Mouse (Mus musculus): ENCODE measurements around the gene Serpina1b. TPM values are rescaled to one million over a fixed set of nuclear protein-coding genes. Genes with fewer than 3 reads are reported as not detected.
"Not testable (repeated sequence)": the region's sequence is repeated elsewhere in the genome, so short reads cannot be mapped to it uniquely, and the experiment has no call there.

Gene Serpina1b
- polyA plus RNA-seq, 1 experiment from 2014 or later = 8.0 TPM

DNA sequence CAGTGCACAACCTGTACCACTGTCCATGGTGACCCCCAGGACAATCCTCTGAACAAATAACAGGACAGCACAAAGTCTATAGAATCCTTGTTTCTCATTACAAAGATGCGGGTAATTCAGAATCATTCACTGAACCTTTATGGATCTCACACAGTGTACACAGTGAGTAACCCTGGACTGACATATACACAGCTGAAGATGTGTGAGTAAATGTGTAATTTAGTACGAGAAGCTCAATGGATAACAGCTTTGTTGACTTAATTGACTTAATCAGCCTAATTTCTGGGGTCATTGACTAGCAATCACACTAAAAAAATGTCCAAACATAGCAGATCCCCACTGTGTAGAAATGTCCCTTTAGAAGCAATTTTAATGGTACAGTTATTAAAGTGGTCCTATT is 149.0 kb downstream of the Serpina1b start:
- H3K9me3 ChIP-seq (ENCODE audit: low read length) = no peaks in the 10 kb centered on the region
- no peak overlapping the region for H3K4me2 ChIP-seq (replicated peaks; ENCODE audit: low read depth, low read length)
- no peaks in the 10 kb centered on the region for H3K36me3 ChIP-seq (ENCODE audit: insufficient read depth, low read length)
- H3K4me3 ChIP-seq (ENCODE audit: low read length) = no peak overlapping the region
- no peak overlapping the region for H3K27ac ChIP-seq (ENCODE audit: low read length)
- WGBS = 76% methylated on average over 2 of the region's 2 CpGs
- ATAC-seq (ENCODE audit: low FRiP score, low TSS enrichment) = no peak
- no peaks in the 10 kb centered on the region for H3K4me1 ChIP-seq (ENCODE audit: insufficient read depth, low read length)
- no peaks in the 10 kb centered on the region for H3K27me3 ChIP-seq (ENCODE audit: insufficient read depth, low read length)
- no peak overlapping the region for H3K9ac ChIP-seq (replicated peaks; ENCODE audit: low read length)

- WGBS = 95% methylated on average over 1 of the region's 1 CpGs
- not testable (repeated sequence) for ATAC-seq (ENCODE audit: low FRiP score, low TSS enrichment); H3K27ac ChIP-seq (ENCODE audit: low read length); H3K36me3 ChIP-seq (ENCODE audit: insufficient read depth, low read length); H3K4me2 ChIP-seq (replicated peaks; ENCODE audit: low read depth, low read length); H3K9me3 ChIP-seq (ENCODE audit: low read length); H3K4me3 ChIP-seq (ENCODE audit: low read length); H3K4me1 ChIP-seq (ENCODE audit: insufficient read depth, low read length); H3K27me3 ChIP-seq (ENCODE audit: insufficient read depth, low read length); H3K9ac ChIP-seq (replicated peaks; ENCODE audit: low read length)
Observed at GRCm38 (mm10) chr12:103679853-103680252, 150.3 kb downstream of the Serpina1b start.

Other genes starting within 250 kb of the Serpina1b start
- 2.4 and 2.7 TPM in 2 replicates for gene Serpina10, start 198.9 kb downstream of the Serpina1b start, polyA plus RNA-seq (2015; fragmentation: Nextera tagmentation; extraction: Ambion mirVana)
- gene Serpina6, start 173.2 kb downstream of the Serpina1b start, polyA plus RNA-seq (2015; fragmentation: Nextera tagmentation; extraction: Ambion mirVana) = 7.8 and 12.7 TPM in 2 replicates
- gene Serpina16, start 154.2 kb downstream of the Serpina1b start, polyA plus RNA-seq (2015; fragmentation: Nextera tagmentation; extraction: Ambion mirVana) = not detected in 2 replicates
- gene Serpina1f, start 134.8 kb downstream of the Serpina1b start, polyA plus RNA-seq (2015; fragmentation: Nextera tagmentation; extraction: Ambion mirVana) = not detected in 2 replicates
- gene Serpina1d, start 56.8 kb downstream of the Serpina1b start, polyA plus RNA-seq (2015; fragmentation: Nextera tagmentation; extraction: Ambion mirVana) = 0.87 and 1.5 TPM in 2 replicates
- 16.3 and 17.4 TPM in 2 replicates for gene Serpina1a, start 33.2 kb upstream of the Serpina1b start, polyA plus RNA-seq (2015; fragmentation: Nextera tagmentation; extraction: Ambion mirVana)
- gene Serpina1c, start 74.5 kb upstream of the Serpina1b start, polyA plus RNA-seq (2015; fragmentation: Nextera tagmentation; extraction: Ambion mirVana) = 1.1 and 1.5 TPM in 2 replicates
- 1.3 and 1.5 TPM in 2 replicates for gene Serpina1e, start 128.6 kb upstream of the Serpina1b start, polyA plus RNA-seq (2015; fragmentation: Nextera tagmentation; extraction: Ambion mirVana)
- gene Serpina11, start 159.6 kb upstream of the Serpina1b start, polyA plus RNA-seq (2015; fragmentation: Nextera tagmentation; extraction: Ambion mirVana) = not detected in 2 replicates
- 0.06 TPM in 1 of 2 replicates, not detected in the other for gene Serpina9, start 183.4 kb upstream of the Serpina1b start, polyA plus RNA-seq (2015; fragmentation: Nextera tagmentation; extraction: Ambion mirVana)
- not detected in 2 replicates for gene Serpina12, start 214.1 kb upstream of the Serpina1b start, polyA plus RNA-seq (2015; fragmentation: Nextera tagmentation; extraction: Ambion mirVana)

Data from kidney, embryonic 16.5 days (tissue).